Mouse (Mus musculus) lung, adult 10 weeks (tissue): Measurements from ENCODE around the gene Grik2. TPM values are rescaled to one million over a fixed set of nuclear protein-coding genes. Genes with fewer than 3 reads are reported as not detected.

Experiments
- polyA plus RNA-seq: library from polyadenylated mRNA; stranded (reverse); fragments of 350-450 nt; fragmentation: Illumina TruSeq; extraction: RNeasy Lipid Tissue Mini Kit (QIAGEN cat#74804); gene quantifications from one replicate; pipeline ENCODE4 v1.2.3, GENCODE M21; 2014; ENCODE audit warnings: low read depth, low replicate concordance; ENCODE audit not compliant: insufficient read depth

Grik2 gene
- 0.21 TPM for polyA plus RNA-seq

GRCm38 (mm10) chr10:49788381-49788906 lies at the start of gene Grik2:
Gene Grik2, minus strand, starts transcription at chr10:49788766.

